Mouse (Mus musculus) liver, postnatal 0 days (tissue): ENCODE measurements around the gene Necap2. TPM values are rescaled to one million over a fixed set of nuclear protein-coding genes. Genes with fewer than 3 reads are reported as not detected.

Experiments
- ATAC-seq: fragments of 200-750 bp; cut with Nextera tagmentation; 2 replicates; pipeline ENCODE4 v1.8.0; 2017; ENCODE audit warnings: mild to moderate bottlenecking, moderate library complexity
- DNase-seq: peaks from one replicate; pipeline ENCODE4 v3.0.0-alpha.2; 2016
- H3K27ac ChIP-seq: fragments of 300-500 bp; sonication (generic); 2 replicates; pipeline ENCODE4 v1.5.1; 2014; ENCODE audit warnings: antibody characterized with exemption, moderate library complexity, mild to moderate bottlenecking, low read depth
- H3K27me3 ChIP-seq: fragments of 300-500 bp; sonication (generic); 2 replicates; pipeline ENCODE4 v1.6.1; 2014; ENCODE audit warnings: low read length, control low read depth, mixed read lengths; ENCODE audit not compliant: insufficient read depth
- H3K36me3 ChIP-seq: fragments of 300-500 bp; sonication (generic); replicated peaks from 2 replicates; pipeline ENCODE4 v1.6.1; 2014; ENCODE audit warnings: mild to moderate bottlenecking, control low read depth, low read length, moderate library complexity, mixed read lengths; ENCODE audit not compliant: insufficient read depth
- H3K4me1 ChIP-seq: fragments of 300-500 bp; sonication (generic); 2 replicates; pipeline ENCODE4 v1.6.1; 2014; ENCODE audit warnings: antibody characterized with exemption, mild to moderate bottlenecking, control low read depth; ENCODE audit not compliant: insufficient read depth
- H3K4me2 ChIP-seq: fragments of 300-500 bp; sonication (generic); 2 replicates; pipeline ENCODE4 v1.6.1; 2014; ENCODE audit warnings: low read depth, mild to moderate bottlenecking, low read length, moderate library complexity, mixed read lengths
- H3K4me3 ChIP-seq: fragments of 300-500 bp; sonication (generic); 2 replicates; pipeline ENCODE4 v1.5.1; 2014; ENCODE audit warnings: low read depth, low read length
- H3K9ac ChIP-seq: fragments of 300-500 bp; sonication (generic); replicated peaks from 2 replicates; pipeline ENCODE4 v1.6.1; 2014; ENCODE audit warnings: mild to moderate bottlenecking, moderate library complexity
- H3K9me3 ChIP-seq: fragments of 300-500 bp; sonication (generic); 2 replicates; pipeline ENCODE4 v1.6.1; 2016; ENCODE audit warnings: mild to moderate bottlenecking, control low read depth, low read length, mixed read lengths
- CTCF ChIP-seq: sonication (generic); IDR thresholded peaks from 2 replicates; pipeline ENCODE4 v1.5.1; 2016; ENCODE audit warnings: antibody characterized with exemption, low read depth
- EP300 ChIP-seq: IDR thresholded peaks from 2 replicates; pipeline ENCODE4 v1.6.1; 2016; ENCODE audit warnings: antibody characterized with exemption, low read depth, mild to moderate bottlenecking
- WGBS: fragments of 180-500 bp; shearing (Covaris S2); extraction: QIAGEN DNeasy Blood & Tissue Kit; methylation state at CpG from one replicate; pipeline ENCODE4 v1.1.7; 2014; ENCODE audit not compliant: insufficient replicate concordance; 5-methylcytosine and 5-hydroxymethylcytosine counted together
- polyA plus RNA-seq: library from polyadenylated mRNA; unstranded; fragments of >200 nt; fragmentation: Nextera tagmentation; extraction: Ambion mirVana; gene quantifications from 2 replicates; pipeline ENCODE4 v1.2.1, GENCODE M21; 2015

Gene Necap2
- polyA plus RNA-seq, 1 experiment from 2014 or later: 53.0 TPM

DNA sequence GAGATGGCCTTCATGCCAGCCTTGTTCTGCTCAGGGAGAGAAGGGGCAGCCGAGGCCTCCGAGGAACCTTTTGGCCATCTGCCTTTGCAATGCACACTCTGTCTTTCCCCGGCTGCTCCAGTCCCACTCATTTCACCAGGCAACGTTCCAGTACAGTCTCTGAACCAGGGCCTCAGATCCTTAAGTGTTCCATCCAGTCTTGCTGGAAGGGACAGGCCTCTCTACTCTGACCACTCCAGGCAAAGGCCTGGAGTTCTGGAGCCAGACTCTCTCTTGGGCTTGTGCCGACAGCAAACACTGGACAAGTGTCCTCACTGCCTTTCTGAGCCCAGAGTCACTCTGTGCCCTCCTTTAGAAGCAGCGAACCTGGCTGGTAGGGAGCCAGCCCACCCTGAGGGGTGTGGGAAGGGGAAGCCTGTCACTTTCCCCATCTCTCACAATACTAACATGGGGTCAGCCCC, 36.4 kb upstream of the Necap2 start:
- no peak overlapping the region for H3K4me3 ChIP-seq
- peaks cover 63% of the 10 kb centered on the region for H3K36me3 ChIP-seq
- no peak overlapping the region for H3K27ac ChIP-seq
- H3K27me3 ChIP-seq: no peaks in the 10 kb centered on the region
- ATAC-seq: no peak
- no peak for DNase-seq
- H3K9ac ChIP-seq: no peak overlapping the region
- 86% methylated on average over 6 of the region's 6 CpGs for WGBS
- no peaks in the 10 kb centered on the region for H3K4me1 ChIP-seq
- no peaks in the 10 kb centered on the region for H3K9me3 ChIP-seq
- no peak overlapping the region for H3K4me2 ChIP-seq
- TF ChIP-seq CTCF (no peak), EP300 (no peak)

DNA sequence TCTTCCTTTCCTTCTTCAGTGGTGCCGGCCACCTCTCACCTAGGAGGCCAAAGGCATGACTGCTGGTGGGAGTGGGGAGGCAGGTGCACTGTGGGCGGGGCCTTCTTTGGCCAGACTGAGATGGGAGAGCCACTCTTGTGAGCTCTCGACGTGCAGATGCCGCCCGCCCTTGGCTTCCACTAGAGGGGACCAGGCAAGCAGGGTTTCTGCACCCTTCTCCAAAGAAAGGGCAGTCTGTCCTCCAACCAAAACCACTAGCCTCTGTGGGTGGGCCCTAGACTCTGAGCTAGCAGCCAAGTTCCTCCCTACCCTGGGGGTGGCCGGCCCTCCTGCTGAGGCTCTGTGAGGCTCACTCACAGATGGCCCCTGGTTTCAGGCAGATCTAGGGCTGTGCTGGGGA, 35.7 kb upstream of the Necap2 start:
- no peak for DNase-seq
- no peak overlapping the region for H3K4me2 ChIP-seq
- no peak for ATAC-seq
- no peaks in the 10 kb centered on the region for H3K4me1 ChIP-seq
- no peak for TF ChIP-seq EP300
- no peak for TF ChIP-seq CTCF
- H3K36me3 ChIP-seq: peaks cover 63% of the 10 kb centered on the region
- H3K9ac ChIP-seq: no peak overlapping the region
- H3K4me3 ChIP-seq: no peak overlapping the region
- H3K27me3 ChIP-seq: no peaks in the 10 kb centered on the region
- H3K9me3 ChIP-seq: no peaks in the 10 kb centered on the region
- WGBS: 71% methylated on average over 5 of the region's 7 CpGs
- H3K27ac ChIP-seq: no peak overlapping the region

GRCm38 (mm10) chr4:141108196-141108732, 30.1 kb upstream of the Necap2 start:
- no peak for DNase-seq
- Histone ChIP-seq H3K27me3 (no peaks in the 10 kb centered on the region), H3K9me3 (no peaks in the 10 kb centered on the region), H3K9ac (no peak overlapping the region), H3K4me2 (no peak overlapping the region), H3K4me1 (no peaks in the 10 kb centered on the region), H3K4me3 (no peak overlapping the region), H3K36me3 (peaks cover 17% of the 10 kb centered on the region; the same call in 1 of the 2 replicates), H3K27ac (no peak overlapping the region)
- WGBS: 50% methylated on average over 10 of the region's 10 CpGs
- ATAC-seq: no peak
- TF ChIP-seq EP300 (no peak), CTCF (no peak)

- Histone ChIP-seq H3K9ac (no peak overlapping the region), H3K36me3 (peaks cover 8% of the 10 kb centered on the region; the same call in 1 of the 2 replicates), H3K9me3 (no peaks in the 10 kb centered on the region), H3K4me1 (no peaks in the 10 kb centered on the region), H3K4me3 (no peak overlapping the region), H3K27ac (no peak overlapping the region), H3K4me2 (no peak overlapping the region), H3K27me3 (no peaks in the 10 kb centered on the region)
- TF ChIP-seq CTCF (no peak), EP300 (no peak)
- 78% methylated on average over 16 of the region's 16 CpGs for WGBS
- ATAC-seq: no peak
- DNase-seq: no peak
Measured at GRCm38 (mm10) chr4:141106526-141107183, 28.5 kb upstream of the Necap2 start.

- no peak overlapping the region for H3K4me2 ChIP-seq
- DNase-seq: peak; percentile 65
- WGBS: 62% methylated on average over 6 of the region's 6 CpGs
- no peaks in the 10 kb centered on the region for H3K36me3 ChIP-seq
- H3K27me3 ChIP-seq: no peaks in the 10 kb centered on the region
- peaks cover 14% of the 10 kb centered on the region; the same call in 1 of the 2 replicates for H3K4me1 ChIP-seq
- no peak overlapping the region for H3K27ac ChIP-seq
- no peaks in the 10 kb centered on the region for H3K9me3 ChIP-seq
- H3K4me3 ChIP-seq: no peak overlapping the region
- no peak for ATAC-seq
- H3K9ac ChIP-seq: no peak overlapping the region
- no peak for TF ChIP-seq EP300
- peak; percentile 82 for TF ChIP-seq CTCF
Measured at GRCm38 (mm10) chr4:141101855-141102254, 23.7 kb upstream of the Necap2 start.

DNA sequence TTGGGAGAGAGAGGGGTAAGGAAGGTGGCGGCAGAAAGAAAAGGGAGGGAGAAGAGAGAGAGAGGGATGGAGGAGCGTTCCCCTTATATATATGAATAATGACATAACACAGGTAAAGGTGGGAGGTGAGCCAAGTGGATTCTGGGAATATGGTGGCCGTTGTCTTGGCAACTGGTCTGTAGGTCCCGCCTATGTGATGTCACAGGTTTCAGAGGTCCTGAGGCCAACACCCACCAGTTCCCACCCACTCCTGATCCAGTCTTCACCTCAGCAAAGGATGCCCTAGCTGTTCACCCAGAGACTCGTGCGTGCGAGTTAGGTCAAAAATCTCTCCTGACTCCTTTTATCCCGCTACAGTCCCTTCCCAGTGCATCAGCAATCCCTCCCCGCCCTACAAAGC, 23.1 kb upstream of the Necap2 start:
- 90% methylated on average over 9 of the region's 9 CpGs for WGBS
- no peak overlapping the region for H3K4me3 ChIP-seq
- H3K9me3 ChIP-seq: no peaks in the 10 kb centered on the region
- no peaks in the 10 kb centered on the region for H3K27me3 ChIP-seq
- DNase-seq (no peak), ATAC-seq (no peak)
- H3K27ac ChIP-seq: no peak overlapping the region
- no peaks in the 10 kb centered on the region for H3K36me3 ChIP-seq
- no peak overlapping the region for H3K4me2 ChIP-seq
- peaks cover 14% of the 10 kb centered on the region; the same call in 1 of the 2 replicates for H3K4me1 ChIP-seq
- TF ChIP-seq EP300 (no peak), CTCF (no peak)
- H3K9ac ChIP-seq: no peak overlapping the region
